Mouse (Mus musculus): ENCODE data around the gene Tor3a. TPM values are rescaled to one million over a fixed set of nuclear protein-coding genes. Genes with fewer than 3 reads are reported as not detected.

Tor3a gene
- total RNA-seq, 4 experiments from 2014 or later, result 5.8 to 8.1 (median 7.8) TPM

DNA sequence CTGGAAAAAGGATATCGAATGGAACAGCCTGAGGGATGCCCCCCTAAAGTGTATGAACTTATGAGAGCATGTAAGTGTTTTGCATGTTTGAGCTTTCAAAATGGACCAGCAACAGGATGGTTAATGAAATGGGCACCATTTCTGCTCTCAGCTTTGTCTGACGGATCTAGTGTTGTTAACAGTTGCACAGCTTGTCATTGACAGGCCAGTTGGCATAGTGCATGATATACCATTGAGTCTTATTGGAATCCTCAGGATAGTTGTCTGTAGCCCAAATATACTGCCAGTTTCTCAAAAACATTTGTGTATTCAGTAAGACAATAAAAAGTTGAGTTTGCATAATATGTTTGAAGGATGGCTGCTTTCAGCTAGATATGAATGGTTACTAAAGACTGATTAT, 39.0 kb downstream of the Tor3a start:
- DNase-seq (ENCODE audit: low spot score in 2 of 2), result no peak

DNA sequence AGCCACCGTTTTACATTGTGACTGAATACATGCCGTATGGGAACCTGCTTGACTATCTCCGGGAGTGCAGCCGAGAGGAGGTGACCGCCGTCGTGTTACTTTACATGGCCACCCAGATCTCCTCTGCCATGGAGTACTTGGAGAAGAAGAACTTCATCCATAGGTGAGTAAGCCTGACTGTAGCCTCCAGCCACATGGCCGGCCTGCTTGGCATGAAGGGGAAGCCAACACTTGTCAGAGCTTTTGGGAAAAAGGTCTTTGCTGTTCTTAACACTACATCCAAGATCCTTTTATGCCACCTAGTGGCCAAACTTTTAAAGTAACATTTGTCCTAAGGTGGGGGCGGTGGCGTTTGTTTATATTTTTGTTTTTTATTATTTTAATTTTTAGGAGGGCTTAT, 41.1 kb downstream of the Tor3a start:
- DNase-seq (ENCODE audit: low spot score in 2 of 2), result no peak

DNA sequence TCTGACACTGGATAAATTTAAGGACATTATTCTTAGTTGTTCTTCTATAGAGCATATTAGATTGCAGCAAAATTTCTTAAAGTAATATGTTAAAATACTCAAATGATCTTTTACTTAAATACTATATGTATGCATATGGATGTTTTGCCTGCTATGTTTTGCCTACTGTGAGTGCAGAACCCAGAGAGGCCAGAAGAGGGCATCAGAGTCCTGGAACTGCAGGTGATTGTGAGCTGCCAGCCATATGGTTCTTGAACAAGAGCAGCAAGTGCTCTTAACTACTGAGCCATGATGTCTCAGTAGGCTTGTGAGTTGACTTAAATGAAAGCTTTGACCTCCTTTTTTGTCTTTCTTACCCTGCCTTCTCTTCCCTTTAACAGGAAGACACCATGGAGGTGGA, 43.2 kb downstream of the Tor3a start:
- no peak for DNase-seq (ENCODE audit: low spot score in 2 of 2)

DNA sequence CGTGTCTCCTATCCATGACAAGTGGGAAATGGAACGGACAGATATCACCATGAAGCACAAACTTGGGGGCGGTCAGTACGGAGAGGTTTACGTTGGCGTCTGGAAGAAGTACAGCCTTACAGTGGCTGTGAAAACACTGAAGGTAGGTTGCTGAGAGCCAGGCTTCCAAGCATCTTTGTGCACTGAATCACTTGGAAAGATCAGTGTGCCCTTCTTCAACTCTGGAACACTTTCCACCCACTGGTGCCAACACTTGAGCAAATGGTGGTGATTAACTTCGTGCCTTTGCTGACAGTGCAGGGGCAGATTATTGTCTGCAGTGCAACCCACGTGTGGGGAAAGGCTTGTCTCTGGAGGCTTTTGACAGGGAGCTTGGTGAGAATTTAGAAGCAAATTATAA, 44.2 kb downstream of the Tor3a start:
- peak; percentile 32 to 40 for DNase-seq (ENCODE audit: low spot score in 2 of 2)

DNA sequence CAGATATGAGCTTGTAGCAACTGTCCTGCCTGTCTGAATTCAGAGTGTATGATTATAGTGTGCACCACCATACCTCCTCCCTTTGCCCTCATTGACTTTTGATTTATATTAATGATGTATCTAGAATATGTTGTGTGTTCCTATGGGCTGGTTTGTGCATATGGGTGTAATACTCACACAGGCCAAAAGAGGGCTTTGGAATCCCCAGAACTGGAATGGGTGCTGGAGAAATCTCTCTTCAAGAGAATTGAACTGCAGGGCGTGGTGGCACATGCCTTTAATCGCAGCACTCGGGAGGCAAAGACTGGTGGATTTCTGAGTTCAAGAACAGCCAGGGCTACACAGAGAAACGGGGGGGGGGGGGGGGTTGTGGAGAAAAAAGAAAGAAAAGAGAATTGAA, 47.4 kb downstream of the Tor3a start:
- no peak for DNase-seq (ENCODE audit: low spot score in 2 of 2)

DNA sequence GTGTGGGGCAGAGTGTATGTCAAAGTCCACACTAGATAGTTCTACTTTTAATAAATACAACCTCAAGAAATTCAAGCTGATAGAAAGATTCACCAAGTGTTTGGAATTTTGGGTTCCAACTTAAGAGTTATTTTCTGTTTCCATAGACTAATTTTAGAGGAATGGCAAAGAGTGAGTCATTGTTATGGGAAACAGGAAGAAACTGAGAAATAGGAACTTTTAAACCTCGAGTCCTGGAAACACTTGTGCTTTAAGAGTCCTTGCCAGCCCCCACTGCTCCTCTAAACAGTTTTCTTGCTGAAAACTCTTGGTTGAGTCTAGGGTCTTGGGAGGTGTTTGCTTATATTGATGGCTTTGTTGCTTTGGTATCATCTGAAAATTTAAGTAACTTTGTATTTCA, 49.9 kb downstream of the Tor3a start:
- no peak for DNase-seq (ENCODE audit: low spot score in 2 of 2)

DNA sequence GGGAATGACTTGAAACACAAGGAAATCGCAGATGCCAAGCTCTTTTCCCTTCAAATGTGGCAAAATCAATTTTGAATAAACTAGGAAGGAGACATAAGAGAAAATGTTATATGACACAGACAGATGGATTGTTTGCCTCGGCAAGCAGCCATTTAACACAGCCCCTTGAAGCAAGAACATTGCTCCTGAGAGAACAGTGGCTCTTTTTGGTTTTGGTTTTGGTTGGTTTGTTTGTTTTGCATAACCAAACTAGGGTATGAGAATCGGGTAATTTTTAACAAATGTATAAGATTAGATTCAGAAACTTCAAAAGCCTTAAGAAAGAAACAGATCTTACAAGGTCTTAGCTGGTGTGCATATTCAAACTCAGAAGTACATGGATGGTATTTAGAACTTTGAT, 53.2 kb downstream of the Tor3a start:
- DNase-seq (ENCODE audit: low spot score in 2 of 2), result no peak

DNA sequence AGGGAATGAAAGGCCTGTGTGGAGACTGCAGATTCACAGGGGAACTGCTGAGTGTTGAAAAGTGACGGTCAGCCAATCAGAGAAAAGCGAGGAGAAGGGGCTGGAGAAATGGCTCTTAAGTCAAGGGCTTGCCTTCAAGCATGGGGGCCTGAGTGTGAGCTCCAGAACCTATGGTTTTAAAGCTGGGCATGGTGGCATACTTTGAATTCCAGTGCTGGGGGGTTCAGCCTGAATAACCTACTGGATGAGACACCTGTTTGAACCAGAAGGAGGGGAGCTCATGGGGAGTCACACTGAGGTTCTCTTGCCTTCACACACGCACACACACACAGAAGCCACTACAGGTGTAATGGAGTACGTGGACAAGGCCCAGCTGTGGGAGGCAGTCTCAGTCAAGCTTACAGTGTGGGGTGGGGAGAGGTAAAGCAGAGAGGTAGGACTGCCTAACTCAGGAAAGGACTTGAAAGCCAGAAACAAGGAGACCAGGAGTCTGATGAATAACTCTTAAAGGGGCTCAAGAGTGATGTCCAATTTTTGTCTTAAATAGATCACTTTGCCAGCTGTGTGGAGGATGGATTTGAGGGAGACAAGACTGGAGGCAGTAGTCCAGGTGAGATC, 53.8 kb downstream of the Tor3a start:
- no peak for DNase-seq (ENCODE audit: low spot score in 2 of 2)

DNA sequence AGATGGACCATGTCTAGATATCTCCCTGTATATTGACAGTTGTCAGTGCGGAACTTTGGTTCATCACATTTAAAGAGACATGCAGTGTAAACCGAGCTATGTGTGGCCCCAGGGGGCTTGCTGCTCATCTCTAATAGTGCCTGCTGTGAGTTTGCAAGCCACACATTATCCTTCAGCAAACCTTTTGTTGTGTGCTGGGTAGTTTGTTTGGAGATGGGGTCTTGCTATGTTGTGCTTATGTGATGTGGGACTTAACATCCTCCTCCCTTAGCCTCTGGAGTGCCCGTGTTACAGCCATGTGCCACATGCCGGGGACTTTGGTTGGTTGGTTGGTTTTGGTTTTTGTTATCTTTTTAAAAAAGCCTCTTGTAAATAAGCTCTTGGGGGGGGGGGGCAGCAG, 56.3 kb downstream of the Tor3a start:
- DNase-seq (ENCODE audit: low spot score in 2 of 2), result no peak

DNA sequence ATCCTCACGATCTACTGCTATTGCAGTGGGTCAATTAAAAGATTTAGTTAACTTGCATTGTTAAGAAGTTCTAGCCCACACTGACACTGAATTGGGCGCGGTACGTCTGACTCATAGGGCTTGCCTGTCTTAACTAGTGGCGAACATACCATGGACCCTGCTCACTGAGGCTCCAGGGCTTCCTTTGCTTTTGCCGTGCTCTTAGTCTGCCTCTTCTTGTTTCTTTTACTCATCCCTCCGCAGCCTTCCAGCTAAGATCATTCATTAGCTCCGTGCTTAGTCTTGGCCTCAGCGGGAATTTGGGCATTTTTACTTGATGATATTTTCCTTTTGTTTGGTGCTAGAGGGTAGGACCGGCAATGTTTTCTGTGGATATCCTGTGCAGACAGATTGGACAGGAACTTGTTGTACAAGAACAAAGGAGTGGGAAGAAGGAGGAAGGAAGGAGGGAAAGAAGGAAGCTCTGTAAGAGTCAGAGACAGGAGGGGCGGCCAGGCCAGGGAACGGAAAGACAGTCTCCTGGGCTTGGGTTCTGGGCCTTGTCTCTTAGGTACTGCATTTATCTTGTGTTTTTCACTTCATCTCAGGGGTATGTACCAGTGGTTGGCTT, 57.1 kb downstream of the Tor3a start:
- no peak for DNase-seq (ENCODE audit: low spot score in 2 of 2)

DNA sequence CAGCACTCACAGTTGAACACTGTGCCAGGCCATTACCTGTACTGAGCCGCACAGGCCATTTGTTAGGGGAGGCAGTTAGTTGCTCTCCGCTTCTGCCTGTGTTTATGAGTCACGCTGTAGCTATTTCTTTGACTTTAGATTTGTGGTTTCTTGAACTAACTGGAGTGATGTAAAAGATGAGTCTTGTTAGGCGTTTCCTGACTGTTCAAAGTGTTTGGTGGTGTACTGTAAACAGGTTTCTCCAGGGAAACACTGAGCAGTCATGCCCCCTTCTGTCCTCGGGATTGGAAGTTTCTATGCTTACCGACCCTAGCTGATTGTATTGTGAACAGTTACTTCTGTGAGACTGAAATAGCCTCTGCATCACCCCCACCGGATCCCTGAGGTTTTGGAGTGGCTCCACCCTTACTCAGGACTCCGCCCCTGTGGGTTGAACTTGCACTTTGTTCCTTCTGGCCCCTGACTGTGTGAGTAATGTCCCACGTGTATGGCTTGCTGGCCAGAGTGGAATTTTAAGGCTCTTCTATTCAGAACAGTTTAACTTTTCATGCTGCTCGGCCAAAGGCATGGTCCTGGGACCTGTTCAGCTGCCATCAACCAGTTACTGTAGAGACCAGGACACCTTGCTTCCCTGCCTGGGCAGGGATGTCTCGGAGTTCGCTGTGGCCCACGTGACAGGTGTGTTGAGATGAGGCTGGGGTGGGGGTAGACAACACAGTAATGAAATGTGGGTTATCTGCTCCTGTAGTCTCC, 58.6 kb downstream of the Tor3a start:
- DNase-seq (ENCODE audit: low spot score in 2 of 2), result no peak

DNA sequence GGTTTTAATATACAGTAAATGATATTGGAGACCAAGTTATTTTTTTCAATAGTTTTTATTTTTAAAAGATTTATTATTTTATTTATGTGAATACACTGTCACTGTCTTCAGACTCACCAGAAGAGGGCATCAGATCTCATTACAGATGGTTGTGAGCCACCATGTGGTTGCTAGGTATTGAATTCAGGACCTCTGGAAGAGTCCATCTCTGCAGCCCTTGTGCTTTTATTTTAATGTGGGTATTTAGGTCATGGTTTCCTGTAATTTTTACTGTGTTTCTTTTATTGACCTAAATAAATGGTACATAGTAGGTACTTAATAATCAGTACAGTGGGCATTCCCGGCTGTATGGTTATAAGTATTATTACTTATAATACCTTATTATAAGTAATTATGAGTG, 59.4 kb downstream of the Tor3a start:
- no peak for DNase-seq (ENCODE audit: low spot score in 2 of 2)

DNA sequence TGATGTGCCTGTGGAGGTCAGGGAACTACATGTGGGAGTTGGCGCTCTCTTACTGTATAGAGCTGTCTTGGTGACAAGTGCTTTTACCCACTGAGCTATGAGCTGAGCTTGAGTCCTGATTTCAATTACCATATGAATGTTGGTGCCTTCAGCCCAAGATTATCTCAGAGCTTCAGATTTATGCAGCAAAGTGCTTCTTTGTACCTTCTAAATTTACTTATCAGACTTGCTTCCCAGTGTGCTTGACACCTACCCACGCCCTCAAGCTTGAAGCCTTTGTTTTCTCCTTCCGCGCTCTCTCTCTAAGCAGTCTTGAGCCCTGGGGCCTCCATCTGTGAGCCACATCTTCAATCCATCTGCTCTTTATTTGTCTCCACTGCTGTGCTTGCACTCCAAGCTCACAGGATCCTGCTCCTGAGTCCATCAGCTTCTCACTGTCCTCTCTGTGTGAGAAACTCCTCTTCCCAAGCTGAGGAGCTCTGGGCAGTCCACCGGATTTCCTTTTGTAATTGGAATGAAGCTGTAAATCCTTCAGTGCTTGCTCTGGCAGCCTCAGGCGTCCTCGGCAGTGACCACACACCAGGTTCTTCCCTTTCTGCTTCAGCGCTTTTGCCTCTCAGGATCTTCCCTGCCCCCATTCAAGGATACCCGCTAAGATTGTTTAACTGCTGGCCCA, 60.2 kb downstream of the Tor3a start:
- peak in 1 of 2 experiments; percentile 67 for DNase-seq (ENCODE audit: low spot score in 2 of 2)

DNA sequence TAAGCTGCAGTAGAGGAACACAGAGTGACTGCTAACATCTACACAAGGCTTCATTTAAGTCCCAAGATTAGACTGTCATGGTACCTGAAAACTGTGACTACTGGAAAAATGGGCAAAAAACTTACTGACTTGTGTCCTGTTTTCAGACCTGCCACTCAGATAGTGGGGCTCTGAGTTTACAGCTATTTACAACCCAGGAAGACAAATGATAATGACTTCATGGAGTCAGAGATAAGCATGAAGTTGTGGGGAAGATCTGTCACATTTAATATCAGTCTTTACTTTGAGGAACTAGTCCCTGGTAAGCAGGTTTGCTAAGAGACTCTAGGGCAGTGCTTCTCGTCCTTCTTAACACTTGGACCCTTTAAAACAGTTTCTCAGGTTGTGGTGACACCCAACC, 63.9 kb downstream of the Tor3a start:
- no peak for DNase-seq (ENCODE audit: low spot score in 2 of 2)

DNA sequence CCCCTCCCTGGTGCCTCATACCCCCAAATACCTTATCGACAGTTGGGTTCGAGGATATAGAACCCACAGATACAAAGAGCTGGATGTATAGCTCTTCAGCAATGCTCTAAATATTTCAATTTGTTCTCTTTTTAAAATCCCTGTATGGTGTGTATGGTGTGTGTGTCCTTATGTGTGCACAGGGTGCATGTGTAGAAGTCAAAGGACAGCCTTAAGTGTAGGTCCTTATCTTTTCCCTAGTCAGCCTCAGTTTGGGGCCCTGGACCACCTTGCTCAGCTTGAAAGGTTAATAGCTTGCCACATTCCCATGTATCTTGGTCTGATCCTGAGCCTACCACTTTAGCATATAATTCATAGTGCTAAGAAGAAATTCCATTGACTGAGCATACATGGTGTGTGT, 65.7 kb downstream of the Tor3a start:
- no peak for DNase-seq (ENCODE audit: low spot score in 2 of 2)

DNA sequence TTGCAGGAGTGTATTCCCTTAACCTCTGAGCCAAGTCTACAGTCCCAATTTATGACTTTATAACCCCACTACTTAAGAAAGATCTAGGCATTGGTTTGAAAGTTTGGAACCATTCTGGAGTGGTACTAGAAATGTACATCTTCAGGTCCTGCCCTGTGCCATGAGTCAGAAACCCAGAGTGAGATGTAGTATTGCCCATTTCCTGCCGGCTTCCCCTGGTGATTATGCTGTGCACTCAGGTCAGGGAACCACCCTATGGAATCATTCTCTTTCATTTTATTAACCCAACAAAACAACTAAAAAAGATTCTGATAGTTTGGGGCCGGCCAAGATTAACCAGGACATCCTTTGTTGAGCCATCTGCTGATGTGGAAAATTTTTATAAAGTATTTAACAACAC, 68.2 kb downstream of the Tor3a start:
- DNase-seq (ENCODE audit: low spot score in 2 of 2), result no peak

DNA sequence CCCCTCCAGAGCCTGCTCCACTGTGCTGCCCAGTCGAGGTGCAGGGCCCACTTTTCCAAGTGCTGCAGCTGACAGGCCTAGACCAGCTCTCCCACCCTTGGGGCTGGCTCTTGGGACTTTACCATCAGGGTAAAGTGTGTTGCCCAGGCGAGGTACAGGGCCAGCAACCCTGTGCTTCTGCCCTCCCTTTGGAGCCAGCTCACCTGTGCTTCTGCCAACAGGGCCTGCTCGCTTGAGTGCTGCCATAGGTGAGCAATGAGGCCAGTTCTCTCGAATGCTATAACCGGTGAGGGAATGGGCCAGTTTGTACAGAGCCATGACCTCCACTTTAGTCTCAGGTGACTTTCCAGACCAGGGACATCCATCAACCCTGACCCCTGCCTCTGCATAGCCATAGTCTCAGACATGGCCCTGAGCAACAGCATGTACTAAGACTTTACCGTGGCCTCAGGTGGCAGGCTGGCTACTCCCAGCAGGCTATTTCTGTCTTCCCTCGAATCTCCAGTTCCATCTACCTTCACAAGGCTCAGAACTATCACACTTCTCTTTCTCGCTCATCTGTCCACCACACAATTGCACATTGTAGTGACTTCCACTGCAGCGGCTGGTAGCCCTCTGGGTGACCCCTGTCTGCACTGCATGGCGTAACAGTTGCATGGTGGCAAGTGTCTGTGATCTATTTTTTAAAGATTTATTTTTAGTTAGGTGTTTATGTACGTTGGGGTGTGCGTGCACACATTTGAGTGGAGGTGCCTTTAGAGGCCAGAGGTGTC, 68.9 kb downstream of the Tor3a start:
- DNase-seq (ENCODE audit: low spot score in 2 of 2), result no peak

Measured in left cerebral cortex, adult 8-10 months (tissue).